Mouse (Mus musculus): ENCODE measurements around the gene Tmem218. TPM values are rescaled to one million over a fixed set of nuclear protein-coding genes. Genes with fewer than 3 reads are reported as not detected.
A peak's percentile ranks its signal among the peaks of the same experiment; 100 is the strongest.

Gene Tmem218
- polyA plus RNA-seq, 1 experiment from 2014 or later: 10.9 TPM

- WGBS: 66% methylated on average over 4 of the region's 4 CpGs
- Histone ChIP-seq H3K4me3 (no peak overlapping the region), H3K27ac (no peak overlapping the region), H3K9ac (no peak overlapping the region), H3K4me1 (no peaks in the 10 kb centered on the region), H3K4me2 (no peak overlapping the region), H3K9me3 (no peaks in the 10 kb centered on the region), H3K36me3 (no peaks in the 10 kb centered on the region), H3K27me3 (0 out of 2 replicates have a peak, but pooled peaks cover 4% of the 10 kb centered on the region)
- no peak for ATAC-seq (ENCODE audit: insufficient number of reproducible peaks, low FRiP score, low TSS enrichment, low read depth)
Measured at GRCm38 (mm10) chr9:37197067-37197466, 11.0 kb upstream of the Tmem218 start.

GRCm38 (mm10) chr9:37200414-37200813 lies 7.6 kb upstream of the Tmem218 start:
- H3K9ac ChIP-seq: no peak overlapping the region
- H3K36me3 ChIP-seq: no peaks in the 10 kb centered on the region
- 61% methylated on average over 5 of the region's 5 CpGs for WGBS
- no peak overlapping the region for H3K27ac ChIP-seq
- no peak overlapping the region for H3K4me2 ChIP-seq
- H3K9me3 ChIP-seq: no peaks in the 10 kb centered on the region
- H3K4me1 ChIP-seq: no peaks in the 10 kb centered on the region
- 0 out of 2 replicates have a peak, but pooled peaks cover 4% of the 10 kb centered on the region for H3K27me3 ChIP-seq
- no peak overlapping the region for H3K4me3 ChIP-seq
- ATAC-seq (ENCODE audit: insufficient number of reproducible peaks, low FRiP score, low TSS enrichment, low read depth): no peak

GRCm38 (mm10) chr9:37203884-37204283 lies 4.1 kb upstream of the Tmem218 start:
- H3K4me3 ChIP-seq: no peak overlapping the region
- WGBS: 38% methylated on average over 5 of the region's 5 CpGs

GRCm38 (mm10) chr9:37213060-37213738 lies 5.2 kb downstream of the Tmem218 start:
- H3K27me3 ChIP-seq: no peaks in the 10 kb centered on the region
- H3K36me3 ChIP-seq: no peaks in the 10 kb centered on the region
- no peak overlapping the region for H3K4me2 ChIP-seq
- H3K9me3 ChIP-seq: no peaks in the 10 kb centered on the region
- H3K4me1 ChIP-seq: peaks cover 6% of the 10 kb centered on the region; the same call in 1 of the 2 replicates
- H3K27ac ChIP-seq: no peak overlapping the region; the same call in 1 of the 2 replicates
- no peak for ATAC-seq (ENCODE audit: insufficient number of reproducible peaks, low FRiP score, low TSS enrichment, low read depth)
- H3K9ac ChIP-seq: no peak overlapping the region
- no peak overlapping the region for H3K4me3 ChIP-seq
- WGBS: 77% methylated on average over 13 of the region's 13 CpGs

More at GRCm38 (mm10) chr9:37203884-37204283, 4.1 kb upstream of the Tmem218 start:
- Histone ChIP-seq H3K4me2 (no peak overlapping the region), H3K27ac (no peak overlapping the region), H3K4me1 (peaks cover 8% of the 10 kb centered on the region; the same call in 1 of the 2 replicates), H3K9ac (no peak overlapping the region), H3K9me3 (no peaks in the 10 kb centered on the region), H3K36me3 (no peaks in the 10 kb centered on the region), H3K27me3 (no peaks in the 10 kb centered on the region)
- no peak for ATAC-seq (ENCODE audit: insufficient number of reproducible peaks, low FRiP score, low TSS enrichment, low read depth)

DNA sequence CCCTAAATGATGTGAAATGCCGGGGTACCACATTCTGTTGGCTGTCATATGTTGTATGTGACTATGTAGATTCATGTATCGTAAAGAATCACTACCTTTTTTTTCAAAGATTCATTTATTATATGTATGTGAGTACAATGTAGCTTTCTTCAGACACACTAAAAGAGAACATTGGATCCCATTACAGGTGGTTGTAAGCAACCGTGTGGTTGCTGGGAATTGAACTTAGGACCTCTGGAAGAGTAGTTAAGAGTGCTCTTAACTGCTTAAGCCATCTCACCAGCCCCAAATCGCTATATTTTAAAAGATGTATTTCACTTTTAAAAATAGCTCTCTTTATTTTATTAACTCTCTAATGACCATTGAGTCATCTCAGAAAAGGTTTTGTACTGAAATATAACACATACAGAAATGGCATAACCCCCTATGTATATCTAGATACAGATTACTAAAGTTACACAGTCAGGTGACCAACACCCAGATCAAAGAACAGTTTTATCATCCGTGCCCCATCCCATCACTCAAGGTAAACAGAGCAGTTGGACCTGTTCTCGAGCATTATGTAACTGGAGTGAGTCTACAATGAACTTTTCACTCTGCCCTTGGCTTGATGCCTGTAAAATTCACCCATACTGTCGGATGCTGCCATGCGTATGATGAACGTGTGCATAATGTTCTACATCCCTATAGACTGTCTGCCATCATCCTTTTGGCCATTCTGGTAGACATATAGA lies 6.5 kb downstream of the Tmem218 start:
- Histone ChIP-seq H3K4me3 (no peak overlapping the region), H3K9me3 (no peaks in the 10 kb centered on the region), H3K4me2 (no peak overlapping the region), H3K36me3 (no peaks in the 10 kb centered on the region), H3K4me1 (no peaks in the 10 kb centered on the region), H3K27ac (no peak overlapping the region), H3K27me3 (no peaks in the 10 kb centered on the region), H3K9ac (no peak overlapping the region)
- ATAC-seq (ENCODE audit: insufficient number of reproducible peaks, low FRiP score, low TSS enrichment, low read depth): no peak
- WGBS: 74% methylated on average over 9 of the region's 9 CpGs

DNA sequence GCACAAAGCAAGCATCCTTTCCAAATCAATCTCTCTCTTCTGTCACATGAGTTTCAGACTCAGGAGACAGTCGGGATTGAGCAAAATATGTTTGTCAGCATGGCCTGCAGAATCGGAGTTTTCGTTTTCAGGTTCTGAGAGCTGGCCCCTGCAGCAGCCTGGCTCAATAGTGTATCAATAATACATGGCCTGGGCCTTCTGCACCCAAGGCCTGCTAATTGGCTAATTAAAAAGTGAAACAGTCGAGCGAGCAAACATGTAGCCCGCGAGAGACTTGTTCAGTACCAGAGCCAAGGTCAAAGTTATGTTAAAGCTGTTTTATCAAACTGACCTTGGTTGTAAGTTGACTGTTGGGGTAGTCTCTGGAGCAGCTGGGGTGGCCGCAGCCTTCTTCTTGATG lies 12.7 kb downstream of the Tmem218 start:
- ATAC-seq (ENCODE audit: insufficient number of reproducible peaks, low FRiP score, low TSS enrichment, low read depth): no peak
- Histone ChIP-seq H3K4me2 (no peak overlapping the region), H3K27ac (no peak overlapping the region), H3K9ac (no peak overlapping the region), H3K4me3 (no peak overlapping the region), H3K27me3 (no peaks in the 10 kb centered on the region), H3K36me3 (peaks cover 12% of the 10 kb centered on the region; the same call in 1 of the 2 replicates), H3K9me3 (no peaks in the 10 kb centered on the region), H3K4me1 (no peaks in the 10 kb centered on the region)
- WGBS: 79% methylated on average over 8 of the region's 8 CpGs

- Histone ChIP-seq H3K4me3 (no peak overlapping the region), H3K27me3 (no peaks in the 10 kb centered on the region), H3K9me3 (no peaks in the 10 kb centered on the region), H3K27ac (no peak overlapping the region), H3K4me1 (no peaks in the 10 kb centered on the region), H3K4me2 (no peak overlapping the region), H3K9ac (no peak overlapping the region), H3K36me3 (peaks cover 12% of the 10 kb centered on the region; the same call in 1 of the 2 replicates)
- 63% methylated on average over 1 of the region's 1 CpGs for WGBS
- no peak for ATAC-seq (ENCODE audit: insufficient number of reproducible peaks, low FRiP score, low TSS enrichment, low read depth)
Measured at GRCm38 (mm10) chr9:37225581-37225980, 17.6 kb downstream of the Tmem218 start.

DNA sequence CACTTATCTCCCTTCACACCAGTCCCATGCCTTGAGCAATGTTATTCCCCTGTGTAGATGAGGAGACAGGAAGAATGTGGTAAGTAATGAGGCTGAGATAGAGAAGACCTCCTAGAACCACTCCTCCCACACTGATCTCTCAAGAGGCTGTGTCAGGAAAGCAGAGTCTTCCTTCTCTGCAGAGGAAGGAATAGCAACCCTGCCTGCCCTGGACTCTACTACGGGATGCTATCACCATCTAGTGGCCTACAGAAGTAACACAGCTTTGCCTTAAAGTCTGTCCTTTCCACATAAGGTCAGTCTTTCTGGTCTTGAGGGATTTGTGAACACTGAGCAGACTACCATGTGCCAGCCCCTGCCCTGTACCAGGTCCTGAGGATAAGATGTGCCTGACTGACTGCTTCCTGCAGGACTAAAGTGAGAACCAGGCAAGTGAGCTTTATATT lies 21.9 kb downstream of the Tmem218 start:
- ATAC-seq (ENCODE audit: insufficient number of reproducible peaks, low FRiP score, low TSS enrichment, low read depth): peak; percentile 46; the same call in 1 of the 2 replicates
- H3K4me1 ChIP-seq: no peaks in the 10 kb centered on the region
- H3K4me3 ChIP-seq: no peak overlapping the region
- H3K27ac ChIP-seq: no peak overlapping the region
- 0% methylated on average over 1 of the region's 1 CpGs for WGBS
- no peak overlapping the region for H3K4me2 ChIP-seq
- H3K36me3 ChIP-seq: no peaks in the 10 kb centered on the region; the same call in 1 of the 2 replicates
- no peak overlapping the region for H3K9ac ChIP-seq
- H3K27me3 ChIP-seq: no peaks in the 10 kb centered on the region; the same call in 1 of the 2 replicates
- no peaks in the 10 kb centered on the region for H3K9me3 ChIP-seq

GRCm38 (mm10) chr9:37230486-37231195 lies 22.6 kb downstream of the Tmem218 start:
- H3K27me3 ChIP-seq: no peaks in the 10 kb centered on the region; the same call in 1 of the 2 replicates
- H3K9me3 ChIP-seq: no peaks in the 10 kb centered on the region
- no peak overlapping the region for H3K27ac ChIP-seq
- WGBS: 92% methylated on average over 9 of the region's 9 CpGs
- no peak overlapping the region for H3K4me2 ChIP-seq
- no peaks in the 10 kb centered on the region for H3K4me1 ChIP-seq
- H3K9ac ChIP-seq: no peak overlapping the region
- peaks cover 3% of the 10 kb centered on the region; the same call in 1 of the 2 replicates for H3K36me3 ChIP-seq
- ATAC-seq (ENCODE audit: insufficient number of reproducible peaks, low FRiP score, low TSS enrichment, low read depth): no peak
- H3K4me3 ChIP-seq: no peak overlapping the region

GRCm38 (mm10) chr9:37232201-37233195 lies 24.5 kb downstream of the Tmem218 start:
- H3K9ac ChIP-seq: no peak overlapping the region
- no peaks in the 10 kb centered on the region for H3K9me3 ChIP-seq
- H3K4me3 ChIP-seq: no peak overlapping the region
- H3K27me3 ChIP-seq: no peaks in the 10 kb centered on the region; the same call in 1 of the 2 replicates
- 62% methylated on average over 22 of the region's 22 CpGs for WGBS
- no peak overlapping the region for H3K27ac ChIP-seq
- ATAC-seq (ENCODE audit: insufficient number of reproducible peaks, low FRiP score, low TSS enrichment, low read depth): no peak
- H3K36me3 ChIP-seq: peaks cover 3% of the 10 kb centered on the region; the same call in 1 of the 2 replicates
- no peak overlapping the region for H3K4me2 ChIP-seq
- no peaks in the 10 kb centered on the region for H3K4me1 ChIP-seq
